Mouse (Mus musculus) hindbrain, embryonic 11.5 days (tissue): ENCODE data around the gene Nes. TPM values are rescaled to one million over a fixed set of nuclear protein-coding genes. Genes with fewer than 3 reads are reported as not detected.

Source experiments
- ATAC-seq: fragments of 200-750 bp; cut with Nextera tagmentation; 2 replicates; pipeline ENCODE4 v1.8.0; 2017; ENCODE audit warnings: mild to moderate bottlenecking, moderate TSS enrichment, moderate library complexity; ENCODE audit not compliant: low FRiP score
- DNase-seq: peaks from one replicate; pipeline ENCODE4 v3.0.0-alpha.2; 2015; ENCODE audit warnings: low spot score
- H3K27ac ChIP-seq: fragments of 300-500 bp; sonication (generic); 2 replicates; pipeline ENCODE4 v1.5.1; 2014; ENCODE audit warnings: mild to moderate bottlenecking, low read depth, low read length
- H3K27me3 ChIP-seq: fragments of 300-500 bp; sonication (generic); 2 replicates; pipeline ENCODE4 v1.6.1; 2014; ENCODE audit warnings: mild to moderate bottlenecking, low read length, moderate library complexity, mixed read lengths; ENCODE audit not compliant: control insufficient read depth, insufficient read depth
- H3K36me3 ChIP-seq: fragments of 300-500 bp; sonication (generic); 2 replicates; pipeline ENCODE4 v1.6.1; 2014; ENCODE audit warnings: mild to moderate bottlenecking, low read length, moderate library complexity, mixed read lengths; ENCODE audit not compliant: control insufficient read depth, insufficient read depth
- H3K4me1 ChIP-seq: fragments of 300-500 bp; sonication (generic); replicated peaks from 2 replicates; pipeline ENCODE4 v1.6.1; 2014; ENCODE audit warnings: low read length, mixed read lengths; ENCODE audit not compliant: control insufficient read depth, insufficient read depth
- H3K4me2 ChIP-seq: fragments of 300-500 bp; sonication (generic); replicated peaks from 2 replicates; pipeline ENCODE4 v1.6.1; 2014; ENCODE audit warnings: mild to moderate bottlenecking, low read depth, low read length
- H3K4me3 ChIP-seq: fragments of 300-500 bp; sonication (generic); 2 replicates; pipeline ENCODE4 v1.5.1; 2014; ENCODE audit warnings: low read depth, low read length
- H3K9ac ChIP-seq: fragments of 300-500 bp; sonication (generic); 2 replicates; pipeline ENCODE4 v1.6.1; 2014; ENCODE audit warnings: low read depth, low read length
- H3K9me3 ChIP-seq: fragments of 300-500 bp; sonication (generic); 2 replicates; pipeline ENCODE4 v1.6.1; 2016; ENCODE audit warnings: low read length; ENCODE audit not compliant: control insufficient read depth
- WGBS: fragments of 180-500 bp; shearing (Covaris S2); extraction: QIAGEN DNeasy Blood & Tissue Kit; methylation state at CpG from one replicate; pipeline ENCODE4 v1.1.7; 2014; 5-methylcytosine and 5-hydroxymethylcytosine counted together
- polyA plus RNA-seq: library from polyadenylated mRNA; unstranded; fragments of >200 nt; fragmentation: Nextera tagmentation; extraction: Ambion mirVana; gene quantifications from 2 replicates; pipeline ENCODE4 v1.2.1, GENCODE M21; 2014

Nes gene
- polyA plus RNA-seq, 1 experiment from 2014 or later: 87.9 TPM

- DNase-seq (peak; percentile 84), ATAC-seq (peak; percentile 51)
- H3K27me3 ChIP-seq: no peaks in the 10 kb centered on the region
- peak overlapping the region; percentile 73 for H3K9ac ChIP-seq
- peaks cover 40% of the 10 kb centered on the region for H3K4me1 ChIP-seq
- peak overlapping the region; percentile 91 for H3K27ac ChIP-seq
- no peaks in the 10 kb centered on the region for H3K36me3 ChIP-seq
- H3K4me2 ChIP-seq: peak overlapping the region; percentile 86
- H3K4me3 ChIP-seq: peak overlapping the region; percentile 57
- no peaks in the 10 kb centered on the region for H3K9me3 ChIP-seq
- 1% methylated on average over 17 of the region's 17 CpGs for WGBS
Observed at GRCm38 (mm10) chr3:87947811-87948199, 23.1 kb upstream of the Nes start.

GRCm38 (mm10) chr3:87948378-87949265, 22.3 kb upstream of the Nes start, which contains the start of gene Crabp2:
Gene Crabp2, plus strand, starts transcription at chr3:87948666.
- peak; percentile 13 for ATAC-seq
- no peaks in the 10 kb centered on the region for H3K9me3 ChIP-seq
- peak within 1 kb of the TSS; percentile 57 for H3K4me3 ChIP-seq
- peaks cover 44% of the 10 kb centered on the region for H3K4me1 ChIP-seq
- no peaks in the 10 kb centered on the region for H3K27me3 ChIP-seq
- H3K9ac ChIP-seq: peak within 1 kb of the TSS; percentile 73
- peak within 1 kb of the TSS; percentile 91 for H3K27ac ChIP-seq
- H3K4me2 ChIP-seq: peak within 1 kb of the TSS; percentile 86
- peak; percentile 83 for DNase-seq
- no peaks in the 10 kb centered on the region for H3K36me3 ChIP-seq
- under 1% methylated on average over 33 of the region's 35 CpGs for WGBS

GRCm38 (mm10) chr3:87949266-87949954, 21.5 kb upstream of the Nes start:
- WGBS: 1% methylated on average over 16 of the region's 16 CpGs
- H3K4me2 ChIP-seq: peak overlapping the region; percentile 86
- no peaks in the 10 kb centered on the region for H3K9me3 ChIP-seq
- peaks cover 44% of the 10 kb centered on the region for H3K4me1 ChIP-seq
- no peaks in the 10 kb centered on the region for H3K36me3 ChIP-seq
- DNase-seq (peak; percentile 62), ATAC-seq (no peak)
- peak overlapping the region; percentile 57 for H3K4me3 ChIP-seq
- peak overlapping the region; percentile 73 for H3K9ac ChIP-seq
- peak overlapping the region; percentile 91 for H3K27ac ChIP-seq
- H3K27me3 ChIP-seq: no peaks in the 10 kb centered on the region

- ATAC-seq: no peak
Observed at GRCm38 (mm10) chr3:87949955-87950515, 20.8 kb upstream of the Nes start.

GRCm38 (mm10) chr3:87951946-87952345, 18.9 kb upstream of the Nes start:
- Histone ChIP-seq H3K4me3 (peak overlapping the region; percentile 23), H3K9me3 (no peaks in the 10 kb centered on the region), H3K9ac (peak overlapping the region; percentile 25; the same call in 1 of the 2 replicates), H3K27me3 (no peaks in the 10 kb centered on the region), H3K4me1 (peaks cover 23% of the 10 kb centered on the region), H3K4me2 (peak overlapping the region; percentile 86), H3K36me3 (no peaks in the 10 kb centered on the region), H3K27ac (peak overlapping the region; percentile 75)
- no peak for DNase-seq
- ATAC-seq: no peak
- 5% methylated on average over 12 of the region's 12 CpGs for WGBS

More at GRCm38 (mm10) chr3:87949955-87950515, 20.8 kb upstream of the Nes start:
- no peaks in the 10 kb centered on the region for H3K27me3 ChIP-seq
- no peaks in the 10 kb centered on the region for H3K9me3 ChIP-seq
- peak overlapping the region; percentile 91 for H3K27ac ChIP-seq
- H3K4me2 ChIP-seq: peak overlapping the region; percentile 86
- WGBS: under 1% methylated on average over 13 of the region's 13 CpGs
- peak; percentile 64 for DNase-seq
- peaks cover 41% of the 10 kb centered on the region for H3K4me1 ChIP-seq
- H3K36me3 ChIP-seq: no peaks in the 10 kb centered on the region
- H3K4me3 ChIP-seq: peak overlapping the region; percentile 57
- peak overlapping the region; percentile 73 for H3K9ac ChIP-seq

- Histone ChIP-seq H3K9ac (peak overlapping the region; percentile 28), H3K9me3 (no peaks in the 10 kb centered on the region), H3K4me1 (peaks cover 18% of the 10 kb centered on the region; the same call in 1 of the 2 replicates), H3K4me3 (peak overlapping the region; percentile 23), H3K36me3 (no peaks in the 10 kb centered on the region), H3K27ac (peak overlapping the region; percentile 75), H3K27me3 (no peaks in the 10 kb centered on the region), H3K4me2 (peak overlapping the region; percentile 86)
- ATAC-seq (peak; percentile 21; the same call in 1 of the 2 replicates), DNase-seq (peak; percentile 60)
- 5% methylated on average over 5 of the region's 5 CpGs for WGBS
Observed at GRCm38 (mm10) chr3:87952440-87952839, 18.4 kb upstream of the Nes start.

- H3K27ac ChIP-seq: peak overlapping the region; percentile 43; the same call in 1 of the 2 replicates
- no peak overlapping the region for H3K4me3 ChIP-seq
- ATAC-seq: no peak
- no peaks in the 10 kb centered on the region for H3K36me3 ChIP-seq
- no peak overlapping the region for H3K9ac ChIP-seq
- no peaks in the 10 kb centered on the region for H3K27me3 ChIP-seq
- H3K4me1 ChIP-seq: peaks cover 17% of the 10 kb centered on the region
- 0% methylated on average over 1 of the region's 1 CpGs for WGBS
- DNase-seq: no peak
- H3K9me3 ChIP-seq: no peaks in the 10 kb centered on the region
- no peak overlapping the region for H3K4me2 ChIP-seq
Observed at GRCm38 (mm10) chr3:87958056-87958455, 12.8 kb upstream of the Nes start.

GRCm38 (mm10) chr3:87958476-87958875, 12.4 kb upstream of the Nes start:
- WGBS: 7% methylated on average over 4 of the region's 4 CpGs
- Histone ChIP-seq H3K9me3 (no peaks in the 10 kb centered on the region), H3K9ac (no peak overlapping the region), H3K4me2 (no peak overlapping the region), H3K36me3 (no peaks in the 10 kb centered on the region), H3K4me3 (no peak overlapping the region), H3K27me3 (no peaks in the 10 kb centered on the region), H3K27ac (peak overlapping the region; percentile 43; the same call in 1 of the 2 replicates), H3K4me1 (peaks cover 16% of the 10 kb centered on the region)
- no peak for DNase-seq
- ATAC-seq: no peak
